Mouse (Mus musculus): ENCODE measurements around the gene Hoxc11.

Gene Hoxc11

DNA sequence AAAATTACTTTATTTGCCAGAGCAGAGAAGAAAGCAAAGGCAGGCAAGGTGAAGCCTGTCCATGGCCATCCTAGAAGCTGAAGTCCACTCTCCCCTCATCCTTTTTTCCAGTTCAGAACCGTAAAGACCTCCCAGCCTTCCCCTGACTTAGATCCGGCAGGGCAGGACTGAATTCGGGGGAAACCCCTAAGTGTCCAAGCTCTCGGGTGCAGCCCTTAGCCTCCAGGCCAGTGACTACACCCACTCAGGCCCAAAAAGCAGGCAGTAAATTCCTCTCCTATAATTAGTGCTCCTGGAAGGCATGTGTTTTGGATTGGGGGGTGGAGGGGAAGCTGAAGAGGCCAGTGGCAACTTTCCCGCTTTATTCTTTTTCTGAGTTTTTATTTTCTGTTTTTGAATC, 51.6 kb downstream of the Hoxc11 start:
- no peak for DNase-seq (ENCODE audit: low spot score in 2 of 2)

- DNase-seq (ENCODE audit: low spot score in 2 of 2): no peak
Observed at GRCm38 (mm10) chr15:103006326-103006725, 52.1 kb downstream of the Hoxc11 start.
